Mouse (Mus musculus): Measurements from ENCODE around the gene Ifnlr1.

- no peak for TF ChIP-seq CTCF (IDR thresholded peaks at IDR 0.05)
- TF ChIP-seq POLR2A (IDR thresholded peaks at IDR 0.05; ENCODE audit: insufficient read depth, low read depth, low read length): no peak
- TF ChIP-seq EP300 (IDR thresholded peaks at IDR 0.05; ENCODE audit: insufficient read depth, low read depth, low read length): no peak
Observed at GRCm38 (mm10) chr4:135658899-135659298, 27.2 kb upstream of the Ifnlr1 start.

Data from heart, adult 2 months (tissue).